Mouse (Mus musculus): Measurements from ENCODE around the gene Gas7.
A peak's percentile ranks its signal among the peaks of the same experiment; 100 is the strongest.

Gas7 gene

DNA sequence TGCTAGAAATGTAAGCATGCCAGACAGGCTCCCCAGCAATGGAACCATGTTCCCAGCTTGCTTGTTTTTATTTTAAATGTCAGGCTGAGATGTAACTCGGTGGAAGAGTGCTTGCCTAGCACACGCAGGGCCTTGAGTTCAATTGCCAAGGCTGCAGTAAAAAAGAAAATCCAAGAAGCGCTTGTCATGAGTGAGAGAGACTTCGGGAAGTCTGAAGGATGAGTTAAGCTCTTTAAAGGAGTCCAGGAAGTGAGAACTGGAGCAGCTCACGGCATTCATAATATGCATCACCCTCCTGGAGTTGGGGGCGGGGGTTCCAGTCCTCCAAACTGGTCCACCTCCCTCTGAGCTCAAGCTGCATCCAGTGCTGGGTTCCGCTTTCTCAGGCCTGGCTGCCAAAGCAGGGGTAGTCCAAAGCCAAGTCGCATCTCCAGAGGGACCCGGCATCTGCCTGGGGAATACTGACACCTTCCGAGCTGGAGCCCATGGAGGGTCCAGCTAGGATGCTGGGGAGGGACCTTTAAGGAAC lies 34.5 kb downstream of the Gas7 start:
- peak in 1 of 2 experiments; percentile 28 for DNase-seq

DNA sequence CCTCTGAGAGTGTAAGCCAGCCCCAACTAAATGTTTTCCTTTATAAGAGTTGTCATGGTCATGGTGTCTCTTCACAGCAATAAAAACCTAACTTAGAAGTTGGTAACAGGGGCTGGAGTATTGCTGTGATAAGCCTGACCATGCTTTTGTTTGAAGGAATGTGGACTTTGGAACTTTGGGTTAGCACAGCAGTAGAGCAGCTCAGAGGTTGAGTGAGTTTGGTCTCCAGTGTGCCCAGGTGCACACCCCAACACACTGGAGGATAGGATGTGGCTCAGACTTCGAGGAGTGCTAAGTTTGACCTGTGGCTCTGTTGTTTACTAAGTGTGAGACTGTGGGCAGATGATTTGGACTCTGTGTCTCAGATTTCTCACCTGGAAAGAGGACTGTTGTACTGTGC lies 41.6 kb downstream of the Gas7 start:
- no peak for DNase-seq

- no peak for DNase-seq
These were observed 44.9 kb downstream of the Gas7 start for GRCm38 (mm10) chr11:67500115-67500514.

- no peak for DNase-seq
These were observed 46.4 kb downstream of the Gas7 start for GRCm38 (mm10) chr11:67501468-67502244.

DNA sequence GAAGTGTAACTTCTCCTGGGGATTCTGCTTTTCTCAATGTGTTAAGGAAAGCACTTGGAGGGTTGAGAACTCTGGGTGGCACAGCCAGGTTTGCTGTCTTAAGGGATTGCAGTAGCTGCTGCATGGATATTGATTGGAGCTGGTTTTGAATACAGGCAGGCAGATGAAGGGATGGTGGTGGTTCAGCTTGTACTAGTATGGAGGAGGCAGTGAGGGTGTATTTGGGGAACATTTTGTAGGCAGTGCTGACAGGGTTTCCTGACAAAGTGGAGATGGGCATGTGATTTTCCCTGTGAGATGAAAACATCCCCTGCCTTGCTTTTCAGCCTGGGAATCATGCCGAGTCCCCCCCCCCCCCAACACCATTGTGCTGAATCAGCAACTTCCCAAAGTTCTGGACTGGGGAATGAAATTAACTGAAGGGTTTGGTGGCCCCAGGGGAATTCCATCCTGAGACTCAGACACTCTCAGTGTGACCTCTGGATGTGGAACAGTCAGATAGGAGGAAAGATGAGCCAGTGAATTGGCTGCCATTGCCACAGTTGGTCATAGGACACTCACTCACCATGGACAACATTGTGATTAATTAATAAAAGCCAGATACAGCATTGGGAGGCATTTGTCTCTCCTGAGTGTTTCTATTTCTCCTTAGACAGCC lies 54.1 kb downstream of the Gas7 start:
- DNase-seq: no peak

DNA sequence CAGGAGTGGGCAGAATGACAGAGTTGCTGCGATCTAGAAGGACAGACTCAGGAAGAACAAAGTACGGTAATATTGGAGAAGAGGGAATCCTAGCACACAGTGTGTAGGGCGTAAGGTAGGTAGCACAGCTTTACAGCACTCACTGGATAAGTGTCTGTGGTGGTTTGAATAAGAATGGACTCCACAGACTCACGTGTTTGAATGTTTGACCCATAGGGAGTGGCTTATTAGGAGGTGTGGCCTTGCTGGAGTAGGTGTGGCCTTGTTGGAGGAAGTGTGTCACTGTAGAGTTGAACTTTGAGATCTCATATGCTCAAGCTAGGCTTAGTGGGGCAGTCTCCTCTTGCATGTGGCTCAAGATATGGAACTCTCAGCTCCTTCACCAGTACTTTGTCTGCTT lies 55.6 kb downstream of the Gas7 start:
- DNase-seq: no peak

GRCm38 (mm10) chr11:67513001-67513400 lies 57.8 kb downstream of the Gas7 start:
- DNase-seq: no peak

DNA sequence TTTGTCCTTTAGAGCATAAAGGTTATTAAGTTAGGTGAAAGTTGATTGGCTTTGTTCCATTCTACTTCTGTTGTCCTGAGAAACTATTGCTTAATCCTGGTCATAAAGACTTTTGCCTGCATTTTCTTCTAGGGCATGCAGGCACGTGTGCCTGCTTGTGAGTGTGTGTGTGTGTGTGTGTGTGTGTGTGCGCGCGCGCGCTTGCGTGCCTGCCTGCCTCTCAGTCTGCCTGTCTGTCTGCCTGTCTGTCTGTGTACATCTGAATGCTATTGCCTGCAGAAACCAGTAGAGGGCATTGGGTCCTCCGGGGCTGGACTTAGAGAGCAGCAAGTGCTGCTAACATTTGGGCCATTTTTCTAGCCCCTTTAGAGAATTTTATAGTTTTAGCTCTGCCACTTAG lies 59.2 kb downstream of the Gas7 start:
- no peak for DNase-seq

GRCm38 (mm10) chr11:67515020-67515911 lies 60.0 kb downstream of the Gas7 start:
- peak; percentile 40 to 68 for DNase-seq

DNA sequence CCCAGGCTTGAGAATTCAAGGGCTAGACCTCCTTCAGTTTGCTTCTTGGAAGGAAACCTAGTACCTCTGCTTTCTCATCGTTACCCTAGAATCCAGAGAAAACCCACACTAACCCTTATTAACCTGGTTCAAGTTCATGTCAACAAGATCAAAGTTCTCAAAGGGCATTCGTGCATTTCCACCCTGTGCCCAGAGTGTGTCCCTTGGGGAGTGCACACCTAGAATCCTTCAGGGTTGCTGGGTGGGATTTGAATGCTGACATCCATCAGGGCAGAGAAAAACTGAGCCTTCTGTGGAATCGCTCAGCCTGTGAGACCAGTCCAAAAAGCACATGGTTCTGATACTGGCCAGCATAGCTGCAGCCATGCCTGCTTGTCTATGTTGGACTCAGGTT lies 60.7 kb downstream of the Gas7 start:
- no peak for DNase-seq

- no peak for DNase-seq
These were observed 62.5 kb downstream of the Gas7 start for GRCm38 (mm10) chr11:67517748-67518147.

DNA sequence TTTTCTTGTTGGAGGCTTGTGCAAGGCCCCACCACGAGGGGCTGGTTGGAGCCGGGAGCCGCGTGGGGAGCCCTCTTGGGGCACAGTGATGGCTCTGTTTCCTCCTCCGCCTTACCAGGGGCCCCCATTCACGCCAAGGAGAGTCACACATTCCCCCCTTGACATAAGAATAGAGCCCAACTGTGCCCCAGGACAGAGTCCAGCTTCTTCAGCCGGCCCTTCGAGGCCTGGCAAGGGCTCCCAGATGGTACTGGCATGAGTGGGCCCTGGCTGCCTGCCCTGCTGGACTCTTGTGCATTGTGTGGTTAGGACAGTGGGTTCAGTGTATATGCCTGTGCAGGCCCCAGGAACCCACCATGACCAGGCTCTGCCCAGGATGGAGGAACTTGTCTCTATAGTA lies 63.7 kb downstream of the Gas7 start:
- DNase-seq: no peak

- peak in 1 of 2 experiments; percentile 17 for DNase-seq
These were observed 67.4 kb downstream of the Gas7 start for GRCm38 (mm10) chr11:67522671-67523070.

- DNase-seq: peak; percentile 57 to 78
These were observed 68.6 kb downstream of the Gas7 start for GRCm38 (mm10) chr11:67523806-67524205.

DNA sequence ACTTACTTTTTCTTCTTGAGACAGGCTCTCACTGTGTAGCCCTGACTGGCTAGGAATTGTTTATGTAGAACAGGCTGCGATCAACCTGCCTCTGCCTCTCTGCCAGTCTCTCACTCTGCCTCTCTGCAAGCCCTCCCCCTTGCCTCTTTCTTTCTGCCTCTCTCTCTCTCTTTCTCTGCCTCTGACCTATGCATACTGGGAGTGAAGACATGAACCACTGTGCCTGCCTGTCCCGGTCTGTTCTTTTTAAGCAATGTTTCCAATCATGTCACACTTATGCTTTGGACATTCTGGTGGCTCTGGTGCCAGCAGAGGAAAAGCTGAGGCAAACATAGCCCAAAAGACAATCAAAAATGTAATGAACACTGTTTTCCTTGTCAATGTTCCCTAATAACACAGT lies 69.5 kb downstream of the Gas7 start:
- peak in 1 of 2 experiments; percentile 32 for DNase-seq

GRCm38 (mm10) chr11:67525841-67526240 lies 70.6 kb downstream of the Gas7 start:
- no peak for DNase-seq

GRCm38 (mm10) chr11:67526621-67527545 lies 71.6 kb downstream of the Gas7 start:
- peak; percentile 80 to 83 for DNase-seq

GRCm38 (mm10) chr11:67531286-67531685 lies 76.0 kb downstream of the Gas7 start:
- no peak for DNase-seq

DNA sequence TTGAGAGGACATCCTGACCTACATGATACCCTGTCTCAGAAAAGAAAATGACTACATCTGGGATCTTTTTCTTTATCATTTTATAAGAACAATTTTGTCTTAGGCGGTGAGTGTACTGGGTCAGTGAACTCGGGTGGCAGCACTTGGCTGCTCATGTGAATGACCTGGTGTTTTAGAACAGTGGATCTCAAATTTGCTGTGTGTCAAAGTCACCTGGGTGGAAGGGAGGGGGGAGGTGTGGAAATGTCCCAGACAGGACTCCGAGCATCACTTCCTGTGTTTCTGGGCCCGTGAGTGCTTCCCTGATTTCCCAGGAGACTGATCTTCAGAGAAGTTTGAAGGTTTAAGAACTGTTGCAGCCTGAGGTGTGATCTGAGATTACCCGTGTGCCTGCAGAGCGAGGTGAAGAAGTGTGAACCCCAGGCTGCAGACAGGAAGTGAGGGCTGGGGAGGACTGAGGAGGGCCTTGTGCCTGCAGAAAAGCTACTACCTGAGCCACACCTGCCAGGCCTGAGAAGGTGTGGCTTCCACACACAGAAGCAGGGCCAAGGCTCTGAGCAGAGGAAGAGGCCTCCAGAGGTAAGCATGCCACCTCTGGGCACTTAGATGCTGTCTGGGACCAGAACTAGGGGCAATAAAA lies 76.8 kb downstream of the Gas7 start:
- peak in 1 of 2 experiments; percentile 21 for DNase-seq

GRCm38 (mm10) chr11:67532728-67533127 lies 77.5 kb downstream of the Gas7 start:
- peak in 1 of 2 experiments; percentile 27 for DNase-seq

GRCm38 (mm10) chr11:67533151-67533550 lies 77.9 kb downstream of the Gas7 start:
- peak in 1 of 2 experiments; percentile 11 for DNase-seq

All from lung, postnatal 4 days (tissue).